Mouse (Mus musculus) frontal cortex, postnatal 14 days (tissue): Measurements from ENCODE around the gene a.

Experiments used
- DNase-seq, 2 experiments: peaks; one replicate each; pipeline ENCODE4 v3.0.0; 2022; ENCODE audit warnings: low spot score in 2 of 2

a gene

GRCm38 (mm10) chr2:154782856-154783650 lies 8.1 kb upstream of the a start:
- DNase-seq: no peak

GRCm38 (mm10) chr2:154785284-154785683 lies 5.9 kb upstream of the a start:
- DNase-seq: no peak

- no peak for DNase-seq
These were observed 5.0 kb upstream of the a start for GRCm38 (mm10) chr2:154786187-154786586.

- DNase-seq: no peak
These were observed 4.4 kb upstream of the a start for GRCm38 (mm10) chr2:154786776-154787175.

- DNase-seq: no peak
These were observed 1.8 kb upstream of the a start for GRCm38 (mm10) chr2:154789381-154789780.

- DNase-seq: no peak
These were observed 1.1 kb upstream of the a start for GRCm38 (mm10) chr2:154789977-154790655.

GRCm38 (mm10) chr2:154791661-154792642 lies 750 bp downstream of the a start:
- peak; percentile 40 to 51 for DNase-seq

- no peak for DNase-seq
These were observed 12.2 kb downstream of the a start for GRCm38 (mm10) chr2:154803372-154803771.

GRCm38 (mm10) chr2:154803845-154804244 lies 12.6 kb downstream of the a start:
- no peak for DNase-seq

GRCm38 (mm10) chr2:154807689-154808088 lies 16.5 kb downstream of the a start:
- no peak for DNase-seq

GRCm38 (mm10) chr2:154809107-154809762 lies 18.0 kb downstream of the a start:
- no peak for DNase-seq

- no peak for DNase-seq
These were observed 19.6 kb downstream of the a start for GRCm38 (mm10) chr2:154810821-154811220.

- no peak for DNase-seq
These were observed 22.2 kb downstream of the a start for GRCm38 (mm10) chr2:154813426-154813825.

- DNase-seq: no peak
These were observed 25.9 kb downstream of the a start for GRCm38 (mm10) chr2:154817089-154817488.

- peak; percentile 13 to 26 for DNase-seq
These were observed 26.6 kb downstream of the a start for GRCm38 (mm10) chr2:154817788-154818187.

- no peak for DNase-seq
These were observed 27.4 kb downstream of the a start for GRCm38 (mm10) chr2:154818599-154818998.

- DNase-seq: no peak
These were observed 29.1 kb downstream of the a start for GRCm38 (mm10) chr2:154820346-154820745.

GRCm38 (mm10) chr2:154826054-154826538 lies 34.9 kb downstream of the a start:
- DNase-seq: no peak

GRCm38 (mm10) chr2:154827521-154827920 lies 36.3 kb downstream of the a start:
- DNase-seq: no peak

- no peak for DNase-seq
These were observed 41.3 kb downstream of the a start for GRCm38 (mm10) chr2:154832471-154832870.

GRCm38 (mm10) chr2:154834149-154834865 lies 43.1 kb downstream of the a start:
- no peak for DNase-seq
